Mouse (Mus musculus) cortical plate, adult 2 months (tissue): ENCODE measurements around the gene Xndc1.
"Not testable (repeated sequence)": the region's sequence is repeated elsewhere in the genome, so short reads cannot be mapped to it uniquely, and the experiment has no call there.

ENCODE experiments used
- CTCF ChIP-seq: fragments of 200-500 bp; IDR thresholded peaks from 2 replicates; pipeline ENCODE4 v1.5.1; 2011; ENCODE audit warnings: mild to moderate bottlenecking, control low read depth, low read length; ENCODE audit not compliant: insufficient read depth; ENCODE audit errors: extremely low read depth
- POLR2A ChIP-seq: fragments of 200-500 bp; IDR thresholded peaks from 2 replicates; pipeline ENCODE4 v1.6.1; 2011; ENCODE audit warnings: mild to moderate bottlenecking, low read length, control low read depth; ENCODE audit not compliant: insufficient read depth; ENCODE audit errors: extremely low read depth

GRCm38 (mm10) chr7:102020934-102021333 lies 44.4 kb upstream of the Xndc1 start:
- TF ChIP-seq CTCF, POLR2A: not testable (repeated sequence)
